Mouse (Mus musculus): ENCODE data around the gene Plekhg6.

Gene Plekhg6

DNA sequence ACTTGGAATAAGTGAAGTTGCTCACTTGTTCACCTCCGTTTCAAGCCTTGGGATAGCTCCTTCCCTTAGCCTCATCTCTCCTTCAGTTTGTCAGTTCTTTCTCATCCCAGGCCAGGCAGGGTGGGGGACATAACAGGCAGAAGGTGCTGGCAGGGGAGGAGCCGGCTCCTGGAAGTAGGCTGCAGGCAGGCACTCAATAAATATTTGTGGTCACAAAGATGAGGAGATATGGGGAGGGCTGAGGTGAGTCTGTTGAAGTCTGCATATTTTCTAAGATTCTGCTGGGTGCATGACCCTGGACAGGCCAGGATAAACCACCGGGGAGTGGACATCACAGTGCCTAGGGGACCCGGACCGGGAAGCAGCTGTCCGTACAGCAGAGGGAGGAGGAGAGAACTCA lies 57.0 kb downstream of the Plekhg6 start:
- DNase-seq (ENCODE audit: low read depth): no peak

GRCm38 (mm10) chr6:125322794-125323193 lies 57.8 kb downstream of the Plekhg6 start:
- no peak for DNase-seq (ENCODE audit: low read depth)

- no peak for DNase-seq (ENCODE audit: low read depth)
These were observed 59.3 kb downstream of the Plekhg6 start for GRCm38 (mm10) chr6:125321114-125321855.

DNA sequence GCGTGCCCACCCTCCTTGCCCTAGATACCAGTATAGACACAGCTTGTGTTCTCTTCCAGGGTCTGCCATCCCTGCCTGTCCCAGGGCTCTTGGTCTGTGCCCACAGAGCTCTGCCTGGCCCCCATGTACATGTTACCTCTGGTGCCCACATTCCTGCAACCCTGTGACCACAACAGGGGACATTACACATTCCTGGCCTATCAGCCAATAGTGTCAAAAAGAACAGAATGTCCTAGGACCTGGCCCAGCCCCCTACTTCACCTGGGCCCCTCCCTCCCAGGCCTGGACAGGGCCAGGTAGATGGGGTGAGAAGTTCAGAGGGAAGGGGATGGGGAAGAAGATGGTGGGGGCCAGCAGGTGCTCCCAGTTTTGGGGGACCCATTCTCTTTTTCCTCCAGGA lies 60.3 kb downstream of the Plekhg6 start, which contains the start of gene Scnn1a:
Gene Scnn1a (plus strand): TSS at position 337 of the 400 bp plus-strand sequence.
- DNase-seq (ENCODE audit: low read depth): no peak

DNA sequence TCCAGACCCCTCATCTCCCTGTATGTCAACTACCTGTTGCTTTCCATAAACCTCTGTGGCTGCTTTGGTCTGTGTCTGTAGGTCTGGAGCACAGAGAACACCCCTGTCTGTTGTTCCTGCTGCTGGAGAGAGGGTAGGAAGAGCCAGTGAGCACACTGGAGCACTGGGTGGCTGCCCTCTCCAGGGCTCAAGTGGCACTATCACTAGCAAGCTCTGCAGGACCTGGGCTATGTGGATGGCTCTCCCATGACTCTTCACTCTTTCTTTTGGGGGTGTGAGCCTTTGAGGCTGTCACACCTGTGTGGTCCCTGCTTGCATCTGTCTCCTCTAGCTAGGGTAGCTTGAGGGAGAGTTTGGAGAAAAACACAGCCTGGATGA lies 60.7 kb downstream of the Plekhg6 start:
- no peak for DNase-seq (ENCODE audit: low read depth)

DNA sequence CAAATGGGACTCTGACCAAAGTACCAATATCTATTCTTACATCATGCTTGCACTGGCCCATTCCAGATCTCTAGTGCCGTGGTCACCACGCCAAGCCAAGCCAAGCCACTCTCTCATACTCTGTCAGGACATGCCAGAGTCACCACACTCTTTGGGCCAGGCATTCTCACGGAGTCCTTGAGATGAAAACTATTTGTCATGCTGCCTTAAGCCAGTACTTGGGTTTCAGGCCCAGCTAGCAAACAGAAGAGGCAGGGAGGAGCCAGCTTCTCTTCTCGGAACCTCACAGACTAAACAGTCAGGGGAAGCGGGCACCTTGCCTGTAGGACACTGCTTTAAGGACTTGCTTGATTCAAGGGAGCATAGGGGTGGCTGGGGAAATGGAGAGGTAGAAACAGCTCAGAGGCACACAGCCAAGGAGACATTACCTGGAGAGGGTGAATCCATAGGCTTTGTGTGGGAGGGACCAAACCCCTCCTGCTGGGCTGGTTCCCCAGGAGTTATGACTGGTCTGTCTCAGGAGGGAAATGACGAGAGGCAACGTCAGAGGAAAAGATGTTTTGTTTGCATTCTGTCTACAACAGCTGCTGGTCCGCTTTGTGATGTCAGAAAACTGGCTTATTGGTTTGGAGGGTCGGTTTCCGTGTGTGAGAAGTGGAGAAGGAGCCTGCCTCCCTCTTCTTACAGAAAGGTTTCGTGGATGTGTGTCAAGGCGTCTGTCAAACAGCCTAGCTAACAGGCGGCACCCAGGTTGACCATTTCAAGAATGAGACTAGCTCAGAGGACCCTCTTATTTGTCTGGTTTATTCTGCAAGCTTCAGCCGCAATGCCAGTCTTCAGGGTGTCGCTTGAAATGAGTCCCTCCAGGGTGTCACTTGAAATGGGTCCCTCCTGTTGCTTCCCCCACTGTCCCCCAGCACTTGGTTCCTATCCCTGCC lies 61.3 kb downstream of the Plekhg6 start:
- no peak for DNase-seq (ENCODE audit: low read depth)

- DNase-seq (ENCODE audit: low read depth): no peak
These were observed 63.5 kb downstream of the Plekhg6 start for GRCm38 (mm10) chr6:125317077-125317476.

GRCm38 (mm10) chr6:125314746-125315145 lies 65.8 kb downstream of the Plekhg6 start:
- DNase-seq (ENCODE audit: low read depth): no peak

GRCm38 (mm10) chr6:125314231-125314563 lies 66.4 kb downstream of the Plekhg6 start:
- DNase-seq (ENCODE audit: low read depth): no peak

GRCm38 (mm10) chr6:125313546-125314230 lies 66.9 kb downstream of the Plekhg6 start, which contains the start of gene Ltbr:
Ltbr (minus strand) TSS chr6:125313885.
- peak; percentile 51 for DNase-seq (ENCODE audit: low read depth)

All from c-Kit-positive CD71-negative TER-119-negative erythroid progenitor cells, embryonic 14.5 days (primary cell).